Comparison of ENCODE assay signal across 8 mouse cellular contexts in genomic region chr9:41583711-41584329, GRCm38 (mm10).
A peak's percentile ranks its signal among the peaks of the same experiment; 100 is the strongest.
DNase-seq lines count a peak whose midpoint lies in the region; ATAC-seq lines count a peak whose summit lies in the region.

No protein-coding gene starts in this region.

- 24% methylated on average over 8 of the region's 8 CpGs for WGBS in lung, embryonic 15.5 days
- 9% methylated on average over 8 of the region's 8 CpGs for WGBS in hindbrain, embryonic 14.5 days

- peaks cover 4% of the 10 kb centered on the region; the same call in 1 of the 2 replicates for H3K27me3 ChIP-seq in lung, embryonic 15.5 days
- H3K27me3 ChIP-seq in hindbrain, embryonic 14.5 days (ENCODE audit: control insufficient read depth, insufficient read depth, low read length): no peaks in the 10 kb centered on the region

- peak overlapping the region; percentile 65 for H3K27ac ChIP-seq in lung, embryonic 15.5 days
- peak overlapping the region; percentile 99 for H3K27ac ChIP-seq in hindbrain, embryonic 14.5 days

- 0 out of 2 replicates have a peak overlapping the region, but pooled peaks have one; percentile 6 for H3K9ac ChIP-seq in lung, embryonic 15.5 days
- H3K9ac ChIP-seq in hindbrain, embryonic 14.5 days: peak overlapping the region; percentile 100

- no peak for ATAC-seq in lung, embryonic 15.5 days (ENCODE audit: borderline replicate concordance, extremely low read depth, low FRiP score, low TSS enrichment)
- no peak for ATAC-seq in hindbrain, embryonic 14.5 days (ENCODE audit: low FRiP score)

- H3K4me1 ChIP-seq in lung, embryonic 15.5 days: peaks cover 10% of the 10 kb centered on the region
- peaks cover 20% of the 10 kb centered on the region for H3K4me1 ChIP-seq in hindbrain, embryonic 14.5 days (replicated peaks; ENCODE audit: control insufficient read depth, insufficient read depth, low read length)

- DNase-seq in adrenal gland, adult (ENCODE audit: inconsistent age in 2 of 2, low spot score in 1 of 2): peak; percentile 12 to 70
- DNase-seq in adrenal gland, postnatal 4 days (ENCODE audit: low spot score in 2 of 2): no peak
- DNase-seq in lung, postnatal 25 days (ENCODE audit: low spot score): no peak
- DNase-seq in hindbrain, embryonic 14.5 days (ENCODE audit: low spot score): peak; percentile 76
- DNase-seq in neural tube, embryonic 10.5 days (ENCODE audit: extremely low spot score, low spot score): peak; percentile 27
- no peak for DNase-seq in ovary, postnatal 14 days (ENCODE audit: low spot score)
- no peak for DNase-seq in lung, postnatal 14 days

- peak overlapping the region; percentile 72 for H3K4me2 ChIP-seq in lung, embryonic 15.5 days
- H3K4me2 ChIP-seq in hindbrain, embryonic 14.5 days (replicated peaks): peak overlapping the region; percentile 98

- no peaks in the 10 kb centered on the region for H3K36me3 ChIP-seq in lung, embryonic 15.5 days
- peaks cover 33% of the 10 kb centered on the region for H3K36me3 ChIP-seq in hindbrain, embryonic 14.5 days (replicated peaks; ENCODE audit: control insufficient read depth, insufficient read depth)

- no peaks in the 10 kb centered on the region for H3K9me3 ChIP-seq in lung, embryonic 15.5 days
- H3K9me3 ChIP-seq in hindbrain, embryonic 14.5 days (ENCODE audit: control insufficient read depth, low read length): no peaks in the 10 kb centered on the region

- H3K4me3 ChIP-seq in lung, embryonic 15.5 days: peak overlapping the region; percentile 52
- peak overlapping the region; percentile 76 for H3K4me3 ChIP-seq in hindbrain, embryonic 14.5 days (replicated peaks; ENCODE audit: low read length)

Comparison
In these comparisons a context has a peak if more than half of its experiments do, and no peak if none do; other contexts are left out.
1. DNase-seq: peak in adrenal gland, adult (2 of 2), hindbrain, embryonic 14.5 days (single experiment) and neural tube, embryonic 10.5 days (single experiment); none in adrenal gland, postnatal 4 days (0 of 2), lung, postnatal 25 days (single experiment), ovary, postnatal 14 days (single experiment) and lung, postnatal 14 days (single experiment).